Mouse (Mus musculus) left cerebral cortex, adult 9 months (tissue): ENCODE measurements around the gene Bckdk.

ENCODE experiments used
- DNase-seq, 2 experiments: peaks; one replicate each; pipeline ENCODE4 v3.0.0; 2022; ENCODE audit warnings: low spot score in 2 of 2

The Bckdk gene

GRCm38 (mm10) chr7:127903971-127904796, at the start of gene Bckdk:
Gene Bckdk (plus strand): TSS chr7:127904082.
- peak; percentile 57 to 73 for DNase-seq

GRCm38 (mm10) chr7:127858258-127858657, 45.6 kb upstream of the Bckdk start:
- no peak for DNase-seq

- no peak for DNase-seq
Observed at GRCm38 (mm10) chr7:127866434-127866833, 37.4 kb upstream of the Bckdk start.

GRCm38 (mm10) chr7:127867641-127868040, 36.2 kb upstream of the Bckdk start:
- no peak for DNase-seq

- DNase-seq, result peak in 1 of 2 experiments; percentile 33
Observed at GRCm38 (mm10) chr7:127869149-127869810, 34.6 kb upstream of the Bckdk start.

- no peak for DNase-seq
Observed at GRCm38 (mm10) chr7:127870136-127870821, 33.6 kb upstream of the Bckdk start.

- peak in 1 of 2 experiments; percentile 33 for DNase-seq
Observed at GRCm38 (mm10) chr7:127874812-127875626, 28.9 kb upstream of the Bckdk start.

- DNase-seq, result peak; percentile 79 to 93
Observed at GRCm38 (mm10) chr7:127875627-127876001, 28.3 kb upstream of the Bckdk start.

GRCm38 (mm10) chr7:127876041-127876466, 27.8 kb upstream of the Bckdk start, which contains the start of gene Zfp646:
Gene Zfp646 (plus strand): TSS chr7:127876221.
- peak; percentile 27 to 62 for DNase-seq

GRCm38 (mm10) chr7:127876467-127877348, 27.2 kb upstream of the Bckdk start, which contains the start of gene Zfp668:
Gene Zfp668 (minus strand): TSS chr7:127876828.
- peak; percentile 72 to 91 for DNase-seq

GRCm38 (mm10) chr7:127879301-127879700, 24.6 kb upstream of the Bckdk start:
- no peak for DNase-seq

- DNase-seq, result no peak
Observed at GRCm38 (mm10) chr7:127880431-127880830, 23.5 kb upstream of the Bckdk start.

- no peak for DNase-seq
Observed at GRCm38 (mm10) chr7:127885951-127886350, 17.9 kb upstream of the Bckdk start.

GRCm38 (mm10) chr7:127886551-127886950, 17.3 kb upstream of the Bckdk start:
- no peak for DNase-seq

- DNase-seq, result no peak
Observed at GRCm38 (mm10) chr7:127887191-127887590, 16.7 kb upstream of the Bckdk start.

GRCm38 (mm10) chr7:127887781-127888180, 16.1 kb upstream of the Bckdk start:
- DNase-seq, result no peak

GRCm38 (mm10) chr7:127888821-127889220, 15.1 kb upstream of the Bckdk start:
- no peak for DNase-seq

- DNase-seq, result no peak
Observed at GRCm38 (mm10) chr7:127890798-127891197, 13.1 kb upstream of the Bckdk start, which contains the start of gene Prss53. Gene Prss53 (minus strand): TSS chr7:127890970.

GRCm38 (mm10) chr7:127894480-127894879, 9.4 kb upstream of the Bckdk start:
- no peak for DNase-seq

- peak; percentile 92 to 96 for DNase-seq
Observed at GRCm38 (mm10) chr7:127895442-127895841, 8.4 kb upstream of the Bckdk start, which contains the start of the genes Gm21974 and Vkorc1. Gene Gm21974 (minus strand): TSS chr7:127895454. Gene Vkorc1 (minus strand): TSS chr7:127895617.
